Mouse (Mus musculus) spleen, postnatal 14 days (tissue): ENCODE data around the gene Glb1l3.
"Not testable (repeated sequence)": the region's sequence is repeated elsewhere in the genome, so short reads cannot be mapped to it uniquely, and the experiment has no call there.

Experiments
- DNase-seq, 2 experiments: peaks; one replicate each; pipeline ENCODE4 v3.0.0; 2021 to 2022; ENCODE audit warnings: low spot score in 2 of 2

Glb1l3 gene

GRCm38 (mm10) chr9:26860751-26861150, at the start of gene Glb1l3:
Gene Glb1l3 (minus strand): TSS chr9:26860890.
- no peak for DNase-seq

DNA sequence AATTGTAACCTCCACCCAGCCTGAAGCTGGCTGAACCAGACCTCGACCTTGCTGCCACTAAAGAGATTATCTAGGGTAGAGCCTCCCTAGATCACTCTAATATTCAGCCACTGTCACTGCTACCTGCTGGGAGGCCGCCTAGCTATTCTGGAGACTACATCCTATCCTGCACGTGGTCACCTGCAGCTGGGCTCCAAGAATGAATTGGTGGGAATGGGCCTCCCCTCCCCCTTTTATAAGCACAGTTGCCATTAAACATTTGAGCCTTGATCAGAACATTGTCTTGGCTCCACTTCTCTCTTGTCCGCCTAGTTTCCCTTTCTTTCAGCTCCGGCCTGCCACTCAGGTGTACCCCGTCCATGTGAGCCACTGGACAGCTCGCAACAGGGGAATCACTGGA, 9.2 kb upstream of the Glb1l3 start:
- DNase-seq: not testable (repeated sequence)

DNA sequence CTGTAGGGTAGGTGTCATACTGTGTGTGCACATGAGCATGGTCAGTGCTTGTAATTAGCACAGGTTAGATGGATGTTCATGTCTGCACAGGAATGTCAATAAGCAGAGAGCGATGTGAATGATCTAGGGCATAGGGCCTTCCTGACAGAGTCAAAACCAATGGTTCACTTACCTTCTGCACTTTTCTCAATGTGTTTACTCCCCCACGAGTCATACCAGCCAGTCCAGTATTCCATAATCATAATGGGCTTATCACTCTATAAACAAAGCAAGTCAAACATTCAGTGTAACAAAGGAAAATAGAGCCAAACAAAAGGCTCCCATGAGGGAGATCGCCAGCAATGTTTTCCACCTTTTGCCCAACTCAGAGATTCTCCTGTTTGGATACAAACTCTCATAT, 29.6 kb downstream of the Glb1l3 start:
- no peak for DNase-seq

DNA sequence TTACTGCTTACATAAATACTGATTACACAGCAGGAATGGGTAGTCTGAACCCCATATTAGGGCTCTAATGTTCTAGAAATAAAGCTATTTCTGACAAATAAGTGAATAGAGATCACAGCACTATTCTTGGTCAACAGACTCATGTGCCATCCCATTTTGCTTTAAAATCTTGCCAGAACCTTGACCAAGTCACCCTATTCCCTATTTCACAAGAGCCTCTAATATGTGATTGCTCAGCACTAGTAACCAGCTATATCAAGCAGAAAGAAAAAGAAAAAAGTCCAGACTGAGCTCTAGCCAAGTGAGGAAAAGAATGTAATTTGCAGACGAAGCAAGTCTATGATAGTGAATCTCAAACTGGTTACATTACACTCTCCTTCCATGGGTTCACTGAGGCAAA, 40.7 kb downstream of the Glb1l3 start:
- DNase-seq: no peak

DNA sequence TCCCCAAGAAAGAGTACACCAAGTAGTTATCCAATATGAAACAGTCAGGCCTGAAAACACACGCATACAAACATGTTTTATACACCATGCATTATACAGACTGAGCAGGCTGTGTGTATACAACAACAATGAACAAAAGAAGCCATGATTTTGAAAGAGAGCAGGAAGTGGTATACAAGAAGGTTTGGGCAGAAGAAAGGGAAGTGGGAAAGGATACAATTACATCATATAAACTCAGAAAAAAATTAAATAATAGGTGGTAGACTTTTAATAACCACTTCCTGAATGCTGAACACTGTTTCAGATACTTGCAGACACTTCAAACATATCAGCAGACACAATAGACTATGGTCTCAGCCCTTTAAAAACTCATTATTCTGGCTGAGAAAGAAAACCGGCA, 52.0 kb downstream of the Glb1l3 start:
- DNase-seq: no peak

DNA sequence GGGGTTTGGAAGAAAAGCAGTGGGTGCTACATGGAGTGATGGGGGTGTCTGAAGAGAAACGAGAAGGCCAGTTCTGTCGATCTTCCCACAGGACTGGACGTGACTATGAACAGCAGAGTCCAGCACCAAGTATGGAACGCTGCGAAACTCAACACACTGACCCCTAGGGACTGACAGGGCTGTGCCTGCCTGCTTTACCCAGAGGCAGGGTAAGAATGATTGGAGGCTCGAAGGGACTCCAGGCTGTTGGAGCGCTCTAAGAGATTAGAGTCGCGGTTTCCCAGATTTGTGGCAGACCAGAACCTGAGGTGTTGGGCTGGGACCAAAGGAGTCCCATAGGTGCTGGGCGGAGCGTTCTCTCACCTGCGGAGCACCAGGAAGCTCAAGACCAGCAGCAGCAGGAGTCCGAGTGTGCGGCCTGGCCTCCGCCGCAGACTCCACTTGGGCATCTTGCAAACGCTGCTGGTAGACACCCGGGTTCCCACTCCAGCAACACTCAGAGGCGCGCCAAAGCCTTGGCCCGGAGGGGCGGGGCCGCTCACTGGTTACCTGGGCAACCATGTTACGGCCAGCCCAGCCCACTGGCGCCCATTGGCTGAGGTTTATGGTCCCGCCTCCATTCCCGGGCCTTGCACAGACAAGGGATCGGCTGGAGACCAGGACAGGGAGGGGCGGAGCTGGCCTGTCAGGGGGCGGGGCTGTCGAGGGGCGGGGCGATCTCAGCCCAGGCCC, 54.6 kb downstream of the Glb1l3 start, which contains the start of gene Glb1l2:
TSS of gene Glb1l2 (minus strand) at position 534 of the 732 bp plus-strand sequence.
- DNase-seq: peak; percentile 12 to 18

- DNase-seq: no peak
Measured at GRCm38 (mm10) chr9:26804321-26804720, 56.4 kb downstream of the Glb1l3 start.

- no peak for DNase-seq
Measured at GRCm38 (mm10) chr9:26800357-26800756, 60.3 kb downstream of the Glb1l3 start.

DNA sequence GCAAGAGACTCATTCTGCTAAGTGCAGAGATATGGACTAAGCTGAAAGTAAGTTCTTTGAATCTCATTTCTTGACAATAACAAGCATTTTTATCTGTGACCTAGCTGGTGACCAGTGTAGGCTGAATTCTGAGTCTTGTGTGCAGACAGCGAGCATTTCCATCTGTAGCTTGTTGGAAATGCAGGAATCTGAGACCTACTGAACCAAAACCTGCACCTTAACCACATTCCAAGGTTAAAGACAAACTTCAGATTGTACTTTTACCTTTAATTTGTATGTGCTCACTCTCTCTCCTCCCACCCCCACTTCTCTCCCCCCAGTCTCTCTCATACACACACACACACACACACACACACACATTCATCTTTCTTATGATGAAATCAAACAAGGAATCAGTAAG, 62.0 kb downstream of the Glb1l3 start:
- no peak for DNase-seq

DNA sequence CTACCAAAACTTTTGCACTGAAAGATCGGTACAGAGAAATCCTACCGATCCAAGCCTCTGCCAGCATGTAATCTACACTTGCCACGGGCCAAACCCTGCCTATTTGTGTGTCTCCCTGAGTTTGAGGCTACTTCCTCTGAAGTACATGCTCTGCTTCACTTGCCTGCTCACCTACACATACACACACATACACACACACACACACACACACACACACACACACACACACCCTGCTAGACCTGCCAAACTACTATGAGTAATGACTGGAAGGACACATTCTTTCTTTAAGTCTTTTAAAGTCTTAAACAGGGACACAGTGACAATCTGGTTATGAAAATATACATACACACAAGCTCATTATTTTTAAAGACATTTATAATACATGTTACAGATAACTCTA, 62.5 kb downstream of the Glb1l3 start:
- no peak for DNase-seq

- no peak for DNase-seq
Measured at GRCm38 (mm10) chr9:26792829-26793228, 67.9 kb downstream of the Glb1l3 start.

DNA sequence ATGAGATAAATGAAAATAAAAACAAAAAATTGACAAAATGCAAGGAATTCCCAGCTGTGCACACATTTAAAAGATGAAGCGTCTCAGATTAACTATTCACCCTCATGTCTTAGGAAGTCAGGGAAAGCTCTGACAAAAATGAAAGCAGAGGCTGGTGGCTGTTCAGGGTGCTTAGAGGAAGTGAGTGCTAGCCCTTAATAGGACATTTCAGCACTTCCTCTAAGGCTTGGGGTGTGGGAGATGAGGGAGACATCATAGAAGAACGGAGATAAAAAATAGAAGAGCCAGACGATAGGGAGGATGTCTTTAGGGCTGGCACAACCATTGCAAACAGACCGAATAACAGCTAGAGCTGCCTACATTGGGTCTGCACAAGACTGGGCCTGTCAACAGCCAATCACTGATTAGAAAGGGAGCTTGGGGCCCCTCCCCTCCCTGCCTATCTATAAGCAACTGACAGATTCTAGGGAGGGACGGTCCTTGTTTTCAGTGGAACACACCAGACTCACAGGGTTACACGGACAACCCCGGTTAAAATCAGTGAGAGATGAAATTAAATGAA, 77.2 kb downstream of the Glb1l3 start:
- DNase-seq: no peak

DNA sequence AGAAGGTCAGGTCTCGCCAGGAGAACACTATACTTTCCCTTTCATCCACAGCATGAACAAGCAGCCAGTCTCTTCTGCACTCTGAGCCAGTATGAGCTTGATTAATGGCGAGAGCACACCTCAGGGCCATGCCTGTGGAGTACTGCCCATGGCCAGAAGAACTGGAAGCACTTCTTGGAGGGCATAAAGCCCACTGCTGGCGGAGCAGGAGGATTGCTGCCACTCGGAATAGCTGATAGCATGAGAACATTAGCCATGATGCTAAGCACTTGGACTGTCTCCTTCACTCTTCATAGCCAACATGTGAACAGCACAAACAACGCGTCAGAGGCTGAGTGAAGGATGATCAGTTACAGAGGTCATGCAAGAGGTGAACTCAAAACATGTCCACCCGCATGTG, 82.3 kb downstream of the Glb1l3 start:
- DNase-seq: no peak

DNA sequence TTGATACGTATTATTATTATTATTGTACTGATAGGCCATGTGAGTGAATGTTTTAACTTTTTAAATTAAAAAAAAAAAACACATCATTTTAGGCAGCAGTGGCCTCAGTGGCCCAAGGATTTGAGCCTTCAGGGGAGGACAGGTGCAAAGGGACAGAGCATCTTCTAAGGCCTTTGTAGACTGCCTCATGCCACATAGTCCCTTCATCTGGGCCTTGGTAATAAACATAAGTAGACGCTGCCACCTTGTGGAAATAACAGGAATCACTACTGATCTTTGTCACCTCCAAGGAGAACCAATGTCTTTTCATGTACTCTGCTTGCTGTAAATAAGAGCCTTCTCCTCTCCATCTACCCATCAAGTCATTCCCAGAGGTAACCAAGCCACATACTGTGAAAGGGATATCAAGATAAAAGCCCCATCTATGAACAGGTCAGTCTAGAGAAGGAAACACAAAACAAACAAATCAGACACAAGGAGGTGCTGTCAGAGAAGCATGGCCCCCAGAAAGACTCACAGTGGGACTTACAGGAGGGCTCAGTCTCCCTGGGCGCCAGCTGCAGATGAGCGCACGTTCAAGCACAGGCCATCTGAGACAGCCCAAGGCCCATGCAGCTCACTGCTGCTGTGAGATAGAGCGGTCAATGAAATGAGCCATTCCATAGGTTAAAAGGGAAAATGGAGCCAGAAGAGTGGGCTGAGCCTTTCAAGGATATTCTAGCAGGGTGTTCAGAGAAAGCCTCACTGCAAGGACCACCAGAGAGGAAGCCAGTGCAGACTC, 84.4 kb downstream of the Glb1l3 start:
- DNase-seq: no peak

GRCm38 (mm10) chr9:26775700-26776099, 85.0 kb downstream of the Glb1l3 start:
- DNase-seq: no peak

- no peak for DNase-seq
Measured at GRCm38 (mm10) chr9:26768181-26768580, 92.5 kb downstream of the Glb1l3 start.
